ENCODE assay signal across 10 mouse cellular contexts in the genomic region with DNA sequence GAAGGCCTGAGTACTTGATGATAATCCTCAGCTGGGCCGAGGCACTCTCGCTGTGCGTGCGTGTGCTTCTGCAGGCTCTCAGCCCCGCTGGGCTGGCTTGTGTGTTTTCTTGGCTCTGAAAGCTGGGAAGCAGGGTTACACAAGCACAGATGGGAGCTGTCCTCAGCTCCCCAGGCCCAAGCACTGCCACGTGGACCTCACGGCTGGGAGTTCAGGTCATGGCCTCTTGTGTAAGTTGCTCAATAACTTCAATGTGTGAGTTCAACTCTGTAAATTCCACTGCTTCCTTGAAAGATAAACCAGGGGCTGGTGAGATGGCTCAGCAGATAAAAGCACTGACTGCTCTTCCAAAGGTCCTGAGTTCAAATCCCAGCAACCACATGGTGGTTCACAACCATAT. TPM values are rescaled to one million over a fixed set of nuclear protein-coding genes. Genes with fewer than 3 reads are reported as not detected.
A peak's percentile ranks its signal among the peaks of the same experiment; 100 is the strongest.
DNase-seq lines count a peak whose midpoint lies in the region; ATAC-seq and TF ChIP-seq lines count a peak whose summit lies in the region.
"Had no signal": no experiment of that assay in that cellular context is flagged by ENCODE, and none has a peak within 500 bp of the region (broad histone marks: within the 10 kb centered on the region; RNA-seq: fewer than 3 reads in every experiment).

No protein-coding gene starts in this region.

- H3K9me3 ChIP-seq in heart, postnatal 0 days (replicated peaks; ENCODE audit: control insufficient read depth, low read length): no peaks in the 10 kb centered on the region
- no peaks in the 10 kb centered on the region for H3K9me3 ChIP-seq in liver, embryonic 12.5 days (replicated peaks)
- H3K9me3 ChIP-seq: embryonic facial prominence, embryonic 12.5 days; limb, embryonic 13.5 days had no signal

- H3K27ac ChIP-seq in heart, postnatal 0 days (ENCODE audit: low read depth): peak overlapping the region; percentile 44; the same call in 1 of the 2 replicates
- H3K27ac ChIP-seq in liver, embryonic 12.5 days: peak overlapping the region; percentile 52; the same call in 1 of the 2 replicates
- H3K27ac ChIP-seq: embryonic facial prominence, embryonic 12.5 days; limb, embryonic 13.5 days had no signal

- no peaks in the 10 kb centered on the region for H3K27me3 ChIP-seq in heart, postnatal 0 days (ENCODE audit: control insufficient read depth, insufficient read depth, low read length)
- no peaks in the 10 kb centered on the region for H3K27me3 ChIP-seq in liver, embryonic 12.5 days (replicated peaks)
- H3K27me3 ChIP-seq: embryonic facial prominence, embryonic 12.5 days; limb, embryonic 13.5 days had no signal

- ATAC-seq in heart, postnatal 0 days (ENCODE audit: insufficient read depth, low read depth): peak; percentile 49; the same call in 1 of the 2 replicates
- ATAC-seq in liver, embryonic 12.5 days: peak; percentile 68

- H3K4me1 ChIP-seq in heart, postnatal 0 days (ENCODE audit: control insufficient read depth, insufficient read depth): peaks cover 14% of the 10 kb centered on the region
- peaks cover 68% of the 10 kb centered on the region for H3K4me1 ChIP-seq in liver, embryonic 12.5 days
- H3K4me1 ChIP-seq: limb, embryonic 13.5 days had no signal

- peaks cover 15% of the 10 kb centered on the region; the same call in 1 of the 2 replicates for H3K36me3 ChIP-seq in heart, postnatal 0 days (replicated peaks; ENCODE audit: control insufficient read depth, insufficient read depth, low read length)
- peaks cover 55% of the 10 kb centered on the region for H3K36me3 ChIP-seq in liver, embryonic 12.5 days
- H3K36me3 ChIP-seq: embryonic facial prominence, embryonic 12.5 days had no signal

- DNase-seq in ovary, adult 18-20 months (ENCODE audit: low spot score): peak; percentile 64
- DNase-seq in ovary, postnatal 10 days (ENCODE audit: low spot score): no peak
- DNase-seq in heart, postnatal 0 days (ENCODE audit: low spot score): no peak
- peak; percentile 85 for DNase-seq in yolk sac, embryonic 10.5 days (ENCODE audit: low spot score)
- DNase-seq in MN1 (ENCODE audit: low spot score): no peak
- no peak for DNase-seq in spleen, postnatal 4 days (ENCODE audit: low spot score in 2 of 2)
- no peak for DNase-seq in layer of hippocampus, postnatal 36 days

- WGBS in heart, postnatal 0 days: 46% methylated on average over 7 of the region's 7 CpGs
- whole genome bisulfite sequencing in liver, embryonic 12.5 days (ENCODE audit: insufficient replicate concordance): 26% methylated on average over 7 of the region's 7 CpGs

- no peak overlapping the region for H3K4me3 ChIP-seq in heart, postnatal 0 days (ENCODE audit: low read depth, low read length)
- no peak overlapping the region for H3K4me3 ChIP-seq in liver, embryonic 12.5 days
- H3K4me3 ChIP-seq: embryonic facial prominence, embryonic 12.5 days; limb, embryonic 13.5 days had no signal

- no peak for TF ChIP-seq CTCF in heart, postnatal 0 days (IDR thresholded peaks at IDR 0.05; ENCODE audit: low read depth)

- no peak for TF ChIP-seq EP300 in heart, postnatal 0 days (IDR thresholded peaks at IDR 0.05; ENCODE audit: low read depth)

- H3K9ac ChIP-seq in heart, postnatal 0 days (replicated peaks; ENCODE audit: low read depth, low read length): no peak overlapping the region
- peak overlapping the region; percentile 29; the same call in 1 of the 2 replicates for H3K9ac ChIP-seq in liver, embryonic 12.5 days
- H3K9ac ChIP-seq: embryonic facial prominence, embryonic 12.5 days; limb, embryonic 13.5 days had no signal

- H3K4me2 ChIP-seq in heart, postnatal 0 days (ENCODE audit: low read depth, low read length): no peak overlapping the region
- no peak overlapping the region for H3K4me2 ChIP-seq in liver, embryonic 12.5 days
- H3K4me2 ChIP-seq: embryonic facial prominence, embryonic 12.5 days; limb, embryonic 13.5 days had no signal

RNA-seq across cellular contexts. Expression of a gene that starts 24.9 kb away (rescaled TPM):
- total RNA-seq in heart, postnatal 0 days (2014; rRNA removed; ENCODE audit: low replicate concordance): 125 and 129 TPM in 2 replicates
- polyA plus RNA-seq in heart, postnatal 0 days (2015; fragmentation: Nextera tagmentation; extraction: Ambion mirVana): 49.6 and 50.3 TPM in 2 replicates
- 39.6 and 40.0 TPM in 2 replicates for polyA plus RNA-seq in liver, embryonic 12.5 days (2016; fragmentation: Nextera tagmentation; extraction: Ambion mirVana)
- 10 to 100 TPM in 1 of 2 experiments, 1 to 10 TPM in 1; 6.9 to 10.8 TPM for total RNA-seq in layer of hippocampus, postnatal 36 days (2021)

Comparison
In these comparisons a context has a peak if more than half of its experiments do, and no peak if none do; other contexts are left out.
1. DNase-seq: peak in ovary, adult 18-20 months (single experiment) and yolk sac, embryonic 10.5 days (single experiment); none in ovary, postnatal 10 days (single experiment), heart, postnatal 0 days (single experiment), MN1 (single experiment), spleen, postnatal 4 days (0 of 2) and layer of hippocampus, postnatal 36 days (0 of 2).
2. RNA of a gene that starts 24.9 kb away (total RNA-seq): 125 to 129 TPM in heart, postnatal 0 days; 6.9 to 10.8 TPM in layer of hippocampus, postnatal 36 days; every median in the first group is over 10 times any median in the second.